Mouse (Mus musculus) retina, postnatal 1 day (tissue): ENCODE results near the gene Efna1.

Experiments
- DNase-seq: peaks from one replicate; pipeline ENCODE4 v3.0.0-alpha.2; 2012

Efna1 gene

GRCm38 (mm10) chr3:89243609-89244008 lies 37.3 kb downstream of the Efna1 start:
- DNase-seq, result peak; percentile 72

GRCm38 (mm10) chr3:89242331-89242895 lies 38.5 kb downstream of the Efna1 start:
- DNase-seq, result peak; percentile 76

- DNase-seq, result no peak
These were observed 42.4 kb downstream of the Efna1 start for GRCm38 (mm10) chr3:89238494-89238893.

- DNase-seq, result no peak
These were observed 43.3 kb downstream of the Efna1 start for GRCm38 (mm10) chr3:89237682-89238081.

- DNase-seq, result no peak
These were observed 44.4 kb downstream of the Efna1 start for GRCm38 (mm10) chr3:89236516-89236915.

- no peak for DNase-seq
These were observed 47.3 kb downstream of the Efna1 start for GRCm38 (mm10) chr3:89233562-89234110.

GRCm38 (mm10) chr3:89232614-89233013 lies 48.3 kb downstream of the Efna1 start:
- DNase-seq, result no peak

- DNase-seq, result no peak
These were observed 49.1 kb downstream of the Efna1 start for GRCm38 (mm10) chr3:89231772-89232275.

- DNase-seq, result no peak
These were observed 49.6 kb downstream of the Efna1 start for GRCm38 (mm10) chr3:89231345-89231744.

- DNase-seq, result no peak
These were observed 50.4 kb downstream of the Efna1 start for GRCm38 (mm10) chr3:89230561-89230960.

GRCm38 (mm10) chr3:89229276-89229675 lies 51.7 kb downstream of the Efna1 start:
- no peak for DNase-seq

GRCm38 (mm10) chr3:89228836-89229235 lies 52.1 kb downstream of the Efna1 start, which contains the start of gene Muc1:
Gene Muc1, plus strand, starts transcription at chr3:89229057.
- no peak for DNase-seq

- DNase-seq, result peak; percentile 87
These were observed 52.8 kb downstream of the Efna1 start for GRCm38 (mm10) chr3:89228180-89228549.

GRCm38 (mm10) chr3:89227307-89228179 lies 53.4 kb downstream of the Efna1 start:
- DNase-seq, result peak; percentile 97

- no peak for DNase-seq
These were observed 54.0 kb downstream of the Efna1 start, which contains the start of gene Mtx1 for GRCm38 (mm10) chr3:89226900-89227299. Gene Mtx1, minus strand, starts transcription at chr3:89227088.

GRCm38 (mm10) chr3:89226361-89226760 lies 54.6 kb downstream of the Efna1 start:
- DNase-seq, result no peak

- DNase-seq, result peak; percentile 72
These were observed 55.0 kb downstream of the Efna1 start for GRCm38 (mm10) chr3:89225918-89226317.

GRCm38 (mm10) chr3:89225321-89225815 lies 55.6 kb downstream of the Efna1 start:
- DNase-seq, result no peak

GRCm38 (mm10) chr3:89224796-89225195 lies 56.1 kb downstream of the Efna1 start:
- no peak for DNase-seq
